Mouse (Mus musculus): ENCODE results near the gene Trcg1. TPM values are rescaled to one million over a fixed set of nuclear protein-coding genes. Genes with fewer than 3 reads are reported as not detected.

Trcg1 gene
- total and polyA plus RNA-seq, 3 experiments = not detected

GRCm38 (mm10) chr9:57276311-57276710 is 40.0 kb downstream of the Trcg1 start:
- Histone ChIP-seq H3K9ac (ENCODE audit: control insufficient read depth, low read depth, low read length, poor library complexity, severe bottlenecking) (no peak overlapping the region), H3K4me1 (ENCODE audit: control insufficient read depth in 1 of 2, insufficient read depth in 2 of 2, low read length in 2 of 2) (peaks cover 4 to 31% of the 10 kb centered on the region in 2 experiments), H3K36me3 (ENCODE audit: control insufficient read depth in 1 of 2, insufficient read depth in 2 of 2, low read length in 2 of 2) (peaks cover 0 to 10% of the 10 kb centered on the region in 2 experiments; a peak in 2 of 4 replicates), H3K27ac (ENCODE audit: control insufficient read depth, low read depth, low read length) (no peak overlapping the region), H3K79me2 (ENCODE audit: control insufficient read depth, insufficient read depth, low read length, poor library complexity) (no peaks in the 10 kb centered on the region), H3K9me3 (replicated peaks; ENCODE audit: insufficient read depth, low read length) (no peaks in the 10 kb centered on the region), H3K4me3 (ENCODE audit: control insufficient read depth in 1 of 2, insufficient read depth in 1 of 2, low read depth in 2 of 2, low read length in 2 of 2) (no peak overlapping the region), H3K27me3 (ENCODE audit: control insufficient read depth in 1 of 2, insufficient read depth in 2 of 2, low read length in 2 of 2) (no peaks in the 10 kb centered on the region)
- TF ChIP-seq USF2 (IDR thresholded peaks at IDR 0.05; ENCODE audit: borderline replicate concordance in 1 of 2, insufficient read depth in 1 of 2, low read depth in 1 of 2, low read length in 2 of 2) (no peak), CTCF (IDR thresholded peaks at IDR 0.05 in 2 of 3, conservative IDR thresholded peaks at IDR 0.05 in 1 of 3; ENCODE audit: control insufficient read depth in 1 of 3, insufficient read depth in 1 of 3, low read depth in 2 of 3, low read length in 3 of 3, poor library complexity in 1 of 3, severe bottlenecking in 1 of 3) (no peak), TCF12 (IDR thresholded peaks at IDR 0.05; ENCODE audit: low read depth, low read length) (no peak), MAX (IDR thresholded peaks at IDR 0.05; ENCODE audit: low read length) (no peak), GATA1 (IDR thresholded peaks at IDR 0.05; ENCODE audit: low read depth, low read length) (no peak), BHLHE40 (IDR thresholded peaks at IDR 0.05; ENCODE audit: borderline replicate concordance, low read depth, low read length) (no peak), CHD2 (IDR thresholded peaks at IDR 0.05; ENCODE audit: low read length) (no peak), MYC (IDR thresholded peaks at IDR 0.05; ENCODE audit: low read depth, low read length) (no peak), TAL1 (IDR thresholded peaks at IDR 0.05; ENCODE audit: low read length) (no peak), ETS1 (IDR thresholded peaks at IDR 0.05; ENCODE audit: low read depth, low read length) (no peak), CHD1 (IDR thresholded peaks at IDR 0.05; ENCODE audit: low read depth, low read length) (no peak), KAT2A (conservative IDR thresholded peaks at IDR 0.05; ENCODE audit: low read depth, low read length) (no peak), RCOR1 (IDR thresholded peaks at IDR 0.05; ENCODE audit: low read depth, low read length) (no peak), ZNF384 (IDR thresholded peaks at IDR 0.05; ENCODE audit: low read depth, low read length) (no peak), POLR2A (IDR thresholded peaks at IDR 0.05; ENCODE audit: control insufficient read depth in 1 of 2, insufficient read depth in 1 of 2, low read depth in 1 of 2, low read length in 2 of 2, poor library complexity in 1 of 2) (no peak), ELF1 (IDR thresholded peaks at IDR 0.05; ENCODE audit: low read depth, low read length) (no peak)
- DNase-seq (ENCODE audit: low read depth, low spot score) = no peak

GRCm38 (mm10) chr9:57278268-57278667 is 41.9 kb downstream of the Trcg1 start:
- DNase-seq (ENCODE audit: low read depth, low spot score) = no peak
- Histone ChIP-seq H3K27ac (ENCODE audit: control insufficient read depth, low read depth, low read length) (no peak overlapping the region), H3K4me3 (ENCODE audit: control insufficient read depth in 1 of 2, insufficient read depth in 1 of 2, low read depth in 2 of 2, low read length in 2 of 2) (no peak overlapping the region), H3K9me3 (replicated peaks; ENCODE audit: insufficient read depth, low read length) (no peaks in the 10 kb centered on the region), H3K9ac (ENCODE audit: control insufficient read depth, low read depth, low read length, poor library complexity, severe bottlenecking) (no peak overlapping the region), H3K4me1 (ENCODE audit: control insufficient read depth in 1 of 2, insufficient read depth in 2 of 2, low read length in 2 of 2) (peaks cover 1 to 18% of the 10 kb centered on the region in 2 experiments), H3K36me3 (ENCODE audit: control insufficient read depth in 1 of 2, insufficient read depth in 2 of 2, low read length in 2 of 2) (peaks cover 0 to 3% of the 10 kb centered on the region in 2 experiments; a peak in 2 of 4 replicates), H3K27me3 (ENCODE audit: control insufficient read depth in 1 of 2, insufficient read depth in 2 of 2, low read length in 2 of 2) (no peaks in the 10 kb centered on the region), H3K79me2 (ENCODE audit: control insufficient read depth, insufficient read depth, low read length, poor library complexity) (no peaks in the 10 kb centered on the region)
- TF ChIP-seq NRF1 (IDR thresholded peaks at IDR 0.05; ENCODE audit: insufficient read depth, low read depth, low read length, poor library complexity, severe bottlenecking) (no peak), ZC3H11A (IDR thresholded peaks at IDR 0.05; ENCODE audit: low read depth, low read length) (no peak), MAX (IDR thresholded peaks at IDR 0.05; ENCODE audit: low read length) (no peak), MAZ (IDR thresholded peaks at IDR 0.05; ENCODE audit: low read depth, low read length) (no peak), TAL1 (IDR thresholded peaks at IDR 0.05; ENCODE audit: low read length) (peak; percentile 45), ETS1 (IDR thresholded peaks at IDR 0.05; ENCODE audit: low read depth, low read length) (peak; percentile 34; the same call in 1 of the 2 replicates), GABPA (IDR thresholded peaks at IDR 0.05; ENCODE audit: low read depth, low read length) (no peak), MEF2A (IDR thresholded peaks at IDR 0.05; ENCODE audit: extremely low read depth, insufficient replicate concordance, low read depth, low read length, poor library complexity, severe bottlenecking) (no peak), SIN3A (IDR thresholded peaks at IDR 0.05; ENCODE audit: low read length) (no peak), CTCF (IDR thresholded peaks at IDR 0.05 in 2 of 3, conservative IDR thresholded peaks at IDR 0.05 in 1 of 3; ENCODE audit: control insufficient read depth in 1 of 3, insufficient read depth in 1 of 3, low read depth in 2 of 3, low read length in 3 of 3, poor library complexity in 1 of 3, severe bottlenecking in 1 of 3) (no peak), USF2 (IDR thresholded peaks at IDR 0.05; ENCODE audit: borderline replicate concordance in 1 of 2, insufficient read depth in 1 of 2, low read depth in 1 of 2, low read length in 2 of 2) (no peak), TCF12 (IDR thresholded peaks at IDR 0.05; ENCODE audit: low read depth, low read length) (no peak)

Data from MEL (cell line).